Mouse (Mus musculus): Measurements from ENCODE around the gene Tbata. TPM values are rescaled to one million over a fixed set of nuclear protein-coding genes. Genes with fewer than 3 reads are reported as not detected.

Gene Tbata
- polyA plus RNA-seq, 1 experiment from 2014 or later: 7.5 TPM

- ATAC-seq (ENCODE audit: low read depth): no peak
- H3K4me3 ChIP-seq (ENCODE audit: low read length): no peak overlapping the region
- H3K4me1 ChIP-seq (replicated peaks; ENCODE audit: control insufficient read depth, insufficient read depth, low read length): no peaks in the 10 kb centered on the region
- H3K9ac ChIP-seq (ENCODE audit: low read length): no peak overlapping the region
- WGBS: 64% methylated on average over 3 of the region's 3 CpGs
- no peak overlapping the region for H3K4me2 ChIP-seq (ENCODE audit: low read depth, low read length)
- no peaks in the 10 kb centered on the region for H3K9me3 ChIP-seq (ENCODE audit: control insufficient read depth, low read length)
- H3K27me3 ChIP-seq (ENCODE audit: control insufficient read depth, insufficient read depth, low read depth, low read length): no peaks in the 10 kb centered on the region
- H3K27ac ChIP-seq (ENCODE audit: low read length): no peak overlapping the region
- no peaks in the 10 kb centered on the region for H3K36me3 ChIP-seq (ENCODE audit: control insufficient read depth, insufficient read depth, low read length)
Measured at GRCm38 (mm10) chr10:61158594-61158993, 13.2 kb upstream of the Tbata start.

GRCm38 (mm10) chr10:61160089-61160488 is 11.7 kb upstream of the Tbata start:
- no peaks in the 10 kb centered on the region for H3K27me3 ChIP-seq (ENCODE audit: control insufficient read depth, insufficient read depth, low read depth, low read length)
- no peak for ATAC-seq (ENCODE audit: low read depth)
- no peak overlapping the region for H3K4me2 ChIP-seq (ENCODE audit: low read depth, low read length)
- no peak overlapping the region for H3K9ac ChIP-seq (ENCODE audit: low read length)
- H3K27ac ChIP-seq (ENCODE audit: low read length): no peak overlapping the region
- WGBS: 62% methylated on average over 7 of the region's 7 CpGs
- no peaks in the 10 kb centered on the region for H3K9me3 ChIP-seq (ENCODE audit: control insufficient read depth, low read length)
- no peaks in the 10 kb centered on the region for H3K36me3 ChIP-seq (ENCODE audit: control insufficient read depth, insufficient read depth, low read length)
- no peak overlapping the region for H3K4me3 ChIP-seq (ENCODE audit: low read length)
- H3K4me1 ChIP-seq (replicated peaks; ENCODE audit: control insufficient read depth, insufficient read depth, low read length): no peaks in the 10 kb centered on the region

GRCm38 (mm10) chr10:61160671-61161070 is 11.1 kb upstream of the Tbata start:
- H3K36me3 ChIP-seq (ENCODE audit: control insufficient read depth, insufficient read depth, low read length): no peaks in the 10 kb centered on the region
- H3K4me2 ChIP-seq (ENCODE audit: low read depth, low read length): no peak overlapping the region
- H3K27ac ChIP-seq (ENCODE audit: low read length): no peak overlapping the region
- H3K27me3 ChIP-seq (ENCODE audit: control insufficient read depth, insufficient read depth, low read depth, low read length): no peaks in the 10 kb centered on the region
- 74% methylated on average over 4 of the region's 4 CpGs for WGBS
- no peaks in the 10 kb centered on the region for H3K4me1 ChIP-seq (replicated peaks; ENCODE audit: control insufficient read depth, insufficient read depth, low read length)
- H3K9ac ChIP-seq (ENCODE audit: low read length): no peak overlapping the region
- ATAC-seq (ENCODE audit: low read depth): no peak
- H3K4me3 ChIP-seq (ENCODE audit: low read length): no peak overlapping the region
- no peaks in the 10 kb centered on the region for H3K9me3 ChIP-seq (ENCODE audit: control insufficient read depth, low read length)

GRCm38 (mm10) chr10:61162366-61162765 is 9.4 kb upstream of the Tbata start:
- H3K9me3 ChIP-seq (ENCODE audit: control insufficient read depth, low read length): no peaks in the 10 kb centered on the region
- 44% methylated on average over 3 of the region's 3 CpGs for WGBS
- H3K4me1 ChIP-seq (replicated peaks; ENCODE audit: control insufficient read depth, insufficient read depth, low read length): no peaks in the 10 kb centered on the region
- H3K36me3 ChIP-seq (ENCODE audit: control insufficient read depth, insufficient read depth, low read length): no peaks in the 10 kb centered on the region
- no peaks in the 10 kb centered on the region for H3K27me3 ChIP-seq (ENCODE audit: control insufficient read depth, insufficient read depth, low read depth, low read length)
- H3K9ac ChIP-seq (ENCODE audit: low read length): no peak overlapping the region
- H3K4me2 ChIP-seq (ENCODE audit: low read depth, low read length): no peak overlapping the region
- H3K4me3 ChIP-seq (ENCODE audit: low read length): no peak overlapping the region
- ATAC-seq (ENCODE audit: low read depth): no peak
- H3K27ac ChIP-seq (ENCODE audit: low read length): no peak overlapping the region

- no peak overlapping the region for H3K4me2 ChIP-seq (ENCODE audit: low read depth, low read length)
- no peaks in the 10 kb centered on the region for H3K9me3 ChIP-seq (ENCODE audit: control insufficient read depth, low read length)
- no peak overlapping the region for H3K4me3 ChIP-seq (ENCODE audit: low read length)
- 43% methylated on average over 9 of the region's 9 CpGs for WGBS
- H3K27ac ChIP-seq (ENCODE audit: low read length): no peak overlapping the region
- ATAC-seq (ENCODE audit: low read depth): peak; percentile 58; the same call in 1 of the 2 replicates
- no peak overlapping the region for H3K9ac ChIP-seq (ENCODE audit: low read length)
- H3K36me3 ChIP-seq (ENCODE audit: control insufficient read depth, insufficient read depth, low read length): no peaks in the 10 kb centered on the region
- no peaks in the 10 kb centered on the region for H3K27me3 ChIP-seq (ENCODE audit: control insufficient read depth, insufficient read depth, low read depth, low read length)
- no peaks in the 10 kb centered on the region for H3K4me1 ChIP-seq (replicated peaks; ENCODE audit: control insufficient read depth, insufficient read depth, low read length)
Measured at GRCm38 (mm10) chr10:61167333-61168096, 4.2 kb upstream of the Tbata start.

GRCm38 (mm10) chr10:61168393-61168792 is 3.4 kb upstream of the Tbata start:
- WGBS: 41% methylated on average over 2 of the region's 2 CpGs

GRCm38 (mm10) chr10:61172496-61172895 is 742 bp downstream of the Tbata start:
- no peak overlapping the region for H3K27ac ChIP-seq (ENCODE audit: low read length)
- no peaks in the 10 kb centered on the region for H3K9me3 ChIP-seq (ENCODE audit: control insufficient read depth, low read length)
- H3K27me3 ChIP-seq (ENCODE audit: control insufficient read depth, insufficient read depth, low read depth, low read length): no peaks in the 10 kb centered on the region; the same call in 1 of the 2 replicates
- WGBS: 87% methylated on average over 4 of the region's 4 CpGs
- H3K36me3 ChIP-seq (ENCODE audit: control insufficient read depth, insufficient read depth, low read length): no peaks in the 10 kb centered on the region
- H3K4me3 ChIP-seq (ENCODE audit: low read length): no peak overlapping the region
- no peak overlapping the region for H3K4me2 ChIP-seq (ENCODE audit: low read depth, low read length)
- ATAC-seq (ENCODE audit: low read depth): no peak
- peaks cover 9% of the 10 kb centered on the region for H3K4me1 ChIP-seq (replicated peaks; ENCODE audit: control insufficient read depth, insufficient read depth, low read length)
- no peak overlapping the region for H3K9ac ChIP-seq (ENCODE audit: low read length)

More at GRCm38 (mm10) chr10:61168393-61168792, 3.4 kb upstream of the Tbata start:
- H3K27me3 ChIP-seq (ENCODE audit: control insufficient read depth, insufficient read depth, low read depth, low read length): no peaks in the 10 kb centered on the region
- no peak overlapping the region for H3K4me2 ChIP-seq (ENCODE audit: low read depth, low read length)
- H3K9me3 ChIP-seq (ENCODE audit: control insufficient read depth, low read length): no peaks in the 10 kb centered on the region
- H3K4me1 ChIP-seq (replicated peaks; ENCODE audit: control insufficient read depth, insufficient read depth, low read length): no peaks in the 10 kb centered on the region
- no peaks in the 10 kb centered on the region for H3K36me3 ChIP-seq (ENCODE audit: control insufficient read depth, insufficient read depth, low read length)
- H3K27ac ChIP-seq (ENCODE audit: low read length): no peak overlapping the region
- H3K9ac ChIP-seq (ENCODE audit: low read length): no peak overlapping the region
- ATAC-seq (ENCODE audit: low read depth): no peak
- no peak overlapping the region for H3K4me3 ChIP-seq (ENCODE audit: low read length)

GRCm38 (mm10) chr10:61174711-61175441 is 3.1 kb downstream of the Tbata start:
- Histone ChIP-seq H3K4me2 (ENCODE audit: low read depth, low read length) (no peak overlapping the region), H3K27ac (ENCODE audit: low read length) (no peak overlapping the region), H3K27me3 (ENCODE audit: control insufficient read depth, insufficient read depth, low read depth, low read length) (no peaks in the 10 kb centered on the region; the same call in 1 of the 2 replicates), H3K9me3 (ENCODE audit: control insufficient read depth, low read length) (no peaks in the 10 kb centered on the region), H3K36me3 (ENCODE audit: control insufficient read depth, insufficient read depth, low read length) (no peaks in the 10 kb centered on the region), H3K4me3 (ENCODE audit: low read length) (no peak overlapping the region), H3K4me1 (replicated peaks; ENCODE audit: control insufficient read depth, insufficient read depth, low read length) (peaks cover 9% of the 10 kb centered on the region), H3K9ac (ENCODE audit: low read length) (no peak overlapping the region)
- 13% methylated on average over 11 of the region's 13 CpGs for WGBS
- peak; percentile 82 for ATAC-seq (ENCODE audit: low read depth)

- H3K9me3 ChIP-seq (ENCODE audit: control insufficient read depth, low read length): no peaks in the 10 kb centered on the region
- H3K4me1 ChIP-seq (replicated peaks; ENCODE audit: control insufficient read depth, insufficient read depth, low read length): peaks cover 9% of the 10 kb centered on the region
- peak overlapping the region; percentile 41 for H3K4me2 ChIP-seq (ENCODE audit: low read depth, low read length)
- ATAC-seq (ENCODE audit: low read depth): peak; percentile 37
- WGBS: 12% methylated on average over 24 of the region's 24 CpGs
- no peaks in the 10 kb centered on the region for H3K36me3 ChIP-seq (ENCODE audit: control insufficient read depth, insufficient read depth, low read length)
- H3K9ac ChIP-seq (ENCODE audit: low read length): peak overlapping the region; percentile 28
- H3K4me3 ChIP-seq (ENCODE audit: low read length): peak overlapping the region; percentile 12; the same call in 1 of the 2 replicates
- H3K27me3 ChIP-seq (ENCODE audit: control insufficient read depth, insufficient read depth, low read depth, low read length): no peaks in the 10 kb centered on the region; the same call in 1 of the 2 replicates
- peak overlapping the region; percentile 20; the same call in 1 of the 2 replicates for H3K27ac ChIP-seq (ENCODE audit: low read length)
Measured at GRCm38 (mm10) chr10:61175442-61176204, 3.9 kb downstream of the Tbata start.

All from lung, embryonic 16.5 days (tissue).